Mouse (Mus musculus): ENCODE measurements around the gene Bfar.

- no peak for TF ChIP-seq CTCF (IDR thresholded peaks at IDR 0.05; ENCODE audit: low read depth)
- TF ChIP-seq EP300 (optimal IDR thresholded peaks at IDR 0.05), result no peak
Observed at GRCm38 (mm10) chr16:13716821-13717553, 45.3 kb downstream of the Bfar start.

Measured in stomach, postnatal 0 days (tissue).